Mouse (Mus musculus): ENCODE measurements around the gene Sap30bp.

DNA sequence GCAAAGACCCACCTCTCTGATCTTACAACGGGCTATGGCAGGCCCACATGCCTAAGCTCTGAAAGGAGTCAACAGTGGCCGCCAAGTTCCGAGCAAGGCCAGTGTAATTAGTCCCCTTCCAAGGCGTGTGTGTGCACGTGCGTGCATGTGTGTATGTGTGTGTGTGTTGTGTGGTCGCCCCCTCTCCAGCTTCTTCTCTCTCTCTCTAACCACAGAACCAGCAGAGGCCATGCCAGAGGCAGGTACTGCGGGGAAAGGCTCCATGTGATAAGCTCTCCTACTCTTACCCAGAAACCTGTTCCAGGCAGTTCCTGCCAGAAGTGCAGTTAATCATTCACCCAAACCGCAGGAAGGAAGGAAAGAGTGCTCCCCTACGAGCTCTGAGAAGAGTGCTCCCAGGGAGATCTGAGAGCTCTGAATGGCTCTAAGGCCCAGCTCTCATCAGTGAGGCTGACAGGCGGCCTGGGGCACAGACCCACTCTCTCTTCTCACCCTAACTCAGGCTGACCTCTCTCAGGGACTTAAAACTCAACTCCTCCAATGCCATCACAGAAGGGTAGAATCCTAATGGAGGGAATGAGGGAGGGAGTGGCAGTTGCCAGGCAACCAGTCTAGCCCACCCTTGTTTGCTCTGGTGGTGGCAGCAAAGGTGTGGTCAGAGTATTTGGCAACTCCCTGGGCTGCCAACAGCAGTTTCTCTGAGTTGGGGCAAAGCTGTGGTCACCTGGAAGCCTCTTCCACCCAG is 21.3 kb upstream of the Sap30bp start, which contains the start of gene Smim6:
- TF ChIP-seq CTCF (IDR thresholded peaks at IDR 0.05; ENCODE audit: insufficient read depth, low read depth, low read length): no peak
- no peak for TF ChIP-seq POLR2A (IDR thresholded peaks at IDR 0.05; ENCODE audit: insufficient read depth, low read depth, low read length)

Data from olfactory bulb, adult 2 months (tissue).